Mouse (Mus musculus): ENCODE measurements around the gene Dhdh.
"Not testable (repeated sequence)": the region's sequence is repeated elsewhere in the genome, so short reads cannot be mapped to it uniquely, and the experiment has no call there.

The Dhdh gene

GRCm38 (mm10) chr7:45475291-45475969, 13.2 kb downstream of the Dhdh start:
- in situ Hi-C loops (cut with MseI, MboI): loop anchor here in 1 of 2 experiments (10.0 kb wide), 1 partner anchor 89 kb away; no protein-coding TSS in a partner anchor

DNA sequence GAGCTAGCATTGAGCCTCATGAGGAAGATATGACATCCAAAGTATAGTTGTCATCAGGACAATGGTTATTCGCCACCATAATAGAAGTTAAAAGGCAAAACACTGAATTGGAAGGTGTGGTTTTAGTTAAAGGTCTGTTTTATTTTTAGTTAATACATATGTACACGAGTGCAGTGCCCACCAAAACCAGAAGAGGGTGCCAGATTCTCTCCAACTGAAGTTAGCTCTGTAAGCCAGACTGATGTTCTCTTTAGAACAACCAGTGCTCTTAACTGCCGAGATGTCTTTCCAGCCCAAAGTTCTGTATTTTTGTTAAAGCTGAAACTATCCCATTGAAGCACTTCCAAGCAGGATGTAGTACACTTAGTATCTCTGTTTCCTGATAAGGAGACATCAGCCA, 17.7 kb downstream of the Dhdh start:
- in situ Hi-C loops (cut with MseI, MboI): loop anchor here in 1 of 2 experiments (10.0 kb wide), 1 partner anchor 94 kb away; no protein-coding TSS in a partner anchor

- in situ Hi-C loops (cut with MseI, MboI): no loop called here
Observed at GRCm38 (mm10) chr7:45467090-45467670, 21.4 kb downstream of the Dhdh start.

- in situ Hi-C loops (cut with MseI, MboI): no loop called here
Observed at GRCm38 (mm10) chr7:45466283-45467089, 22.1 kb downstream of the Dhdh start, which contains the start of gene Bax. TSS of gene Bax (minus strand) at chr7:45466898.

DNA sequence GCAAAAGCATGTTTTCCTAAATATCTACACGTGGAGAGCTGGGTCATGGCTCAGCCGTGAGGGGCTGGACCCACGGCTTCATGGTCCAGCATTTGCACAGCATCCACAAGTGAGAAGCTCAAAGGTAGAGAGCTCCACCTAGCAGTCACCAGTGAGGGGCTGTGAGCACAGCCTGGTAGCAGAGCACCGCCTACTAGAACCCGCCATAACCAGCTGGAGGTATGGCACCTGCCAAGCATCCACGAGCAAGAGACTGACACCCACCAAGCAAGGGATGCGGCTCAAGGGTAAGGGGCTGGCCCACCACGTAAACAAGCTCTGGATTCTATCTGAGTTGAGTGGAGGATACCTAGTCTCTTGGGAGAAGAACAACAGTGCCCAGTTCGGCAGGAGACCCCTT, 23.1 kb downstream of the Dhdh start:
- in situ Hi-C loops (cut with MseI, MboI): no loop called here

- in situ Hi-C loops (cut with MseI, MboI): no loop called here
Observed at GRCm38 (mm10) chr7:45465112-45465511, 23.5 kb downstream of the Dhdh start.

DNA sequence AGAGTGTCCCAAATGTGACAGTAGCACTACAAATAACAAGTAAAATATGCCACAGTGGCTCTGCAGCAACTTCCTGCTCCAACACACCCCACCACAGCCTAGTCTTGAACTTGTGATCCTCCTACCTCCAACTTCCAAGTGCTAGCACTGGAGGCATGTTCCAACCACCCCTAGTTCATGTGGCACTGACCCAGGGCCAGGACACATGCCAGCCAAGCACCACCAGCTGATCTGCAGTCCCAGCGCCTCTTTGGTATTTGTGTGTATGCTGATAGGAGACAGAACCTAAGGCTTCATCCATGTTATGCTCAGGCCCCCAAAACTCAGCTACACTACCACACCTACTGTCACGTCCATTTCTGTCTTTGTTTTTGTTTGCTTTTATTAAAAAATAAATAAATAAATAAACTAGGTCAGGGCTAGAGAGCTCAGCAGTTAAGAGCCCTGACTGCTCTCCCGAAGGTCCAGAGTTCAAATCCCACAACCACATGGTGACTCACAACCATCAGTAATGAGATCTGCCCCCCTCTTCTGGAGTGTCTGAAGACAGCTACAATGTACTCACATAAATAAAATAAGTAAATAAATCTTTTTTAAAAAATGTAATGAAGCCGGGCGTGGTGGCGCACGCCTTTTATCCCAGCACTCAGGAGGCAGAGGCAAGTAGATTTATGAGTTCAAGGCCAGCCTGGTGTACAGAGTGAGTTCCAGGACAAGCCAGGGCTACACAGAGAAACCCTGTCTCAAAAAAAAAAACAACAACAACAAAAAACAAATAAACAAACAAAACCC, 24.4 kb downstream of the Dhdh start:
- in situ Hi-C loops (cut with MseI, MboI): no loop called here

DNA sequence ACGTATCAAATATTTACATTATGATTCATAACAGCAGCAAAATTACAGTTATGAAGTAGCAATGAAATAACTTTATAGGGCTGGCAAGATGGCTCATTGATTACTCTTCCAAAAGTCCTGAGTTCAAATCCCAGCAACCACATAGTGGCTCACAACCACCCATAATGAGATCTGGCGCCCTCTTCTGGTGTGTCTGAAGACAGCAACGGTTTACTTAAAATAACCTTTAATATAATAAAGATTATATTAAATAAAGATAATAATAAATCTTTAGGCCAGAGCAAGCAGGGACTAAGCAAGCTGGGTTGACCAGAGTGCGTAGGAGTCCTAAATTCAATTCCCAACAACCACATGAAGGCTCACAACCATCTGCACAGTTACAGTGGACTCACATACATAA, 25.7 kb downstream of the Dhdh start:
- in situ Hi-C loops (cut with MseI, MboI): not testable (repeated sequence)

GRCm38 (mm10) chr7:45462325-45462724, 26.3 kb downstream of the Dhdh start:
- in situ Hi-C loops (cut with MseI, MboI): no loop called here

- in situ Hi-C loops (cut with MseI, MboI): no loop called here
Observed at GRCm38 (mm10) chr7:45461781-45462180, 26.8 kb downstream of the Dhdh start.

DNA sequence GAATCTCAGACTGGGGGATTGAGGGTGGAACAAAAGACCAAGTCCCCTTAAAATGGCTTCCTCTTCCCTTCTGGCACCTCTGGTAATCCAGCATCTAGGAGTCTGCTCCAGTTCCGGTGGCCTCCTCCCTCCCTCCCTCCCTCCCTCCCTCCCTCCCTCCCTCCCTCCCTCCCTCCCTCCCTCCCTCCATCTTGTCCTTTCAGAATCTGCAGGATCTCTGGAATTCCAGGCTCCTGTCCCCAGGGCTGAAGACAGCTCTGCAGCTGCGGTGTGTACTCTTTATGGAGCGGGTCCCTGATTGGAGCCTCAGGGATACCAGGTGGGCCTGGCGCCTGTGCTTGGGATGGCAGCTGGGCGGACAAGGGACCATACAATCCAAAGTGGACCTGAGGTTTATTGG, 27.3 kb downstream of the Dhdh start:
- in situ Hi-C loops (cut with MseI, MboI): no loop called here

GRCm38 (mm10) chr7:45460860-45461314, 27.7 kb downstream of the Dhdh start:
- in situ Hi-C loops (cut with MseI, MboI): no loop called here

DNA sequence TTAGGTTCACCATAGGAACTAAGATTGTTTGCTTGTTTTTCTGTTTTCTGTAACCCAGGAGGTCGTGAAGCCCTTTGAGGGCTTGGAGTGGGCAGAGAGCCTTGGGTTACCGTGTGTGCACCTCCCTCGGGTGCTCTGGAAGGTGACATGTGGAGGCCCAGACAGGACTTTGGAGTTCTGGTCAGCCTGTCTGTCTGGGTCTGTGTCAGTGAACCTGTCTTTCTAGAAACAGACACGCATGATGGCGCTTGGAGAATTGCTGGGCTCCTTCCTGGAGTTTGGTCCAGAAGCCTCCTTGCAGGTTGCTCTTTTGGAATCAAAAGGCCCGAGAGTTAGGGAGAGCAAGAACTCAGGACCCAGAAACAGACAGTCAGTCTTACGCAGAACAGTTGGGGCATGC, 28.2 kb downstream of the Dhdh start:
- in situ Hi-C loops (cut with MseI, MboI): no loop called here

GRCm38 (mm10) chr7:45459564-45460140, 29.0 kb downstream of the Dhdh start, which contains the start of gene Ftl1:
TSS of gene Ftl1 (minus strand) at chr7:45459884.
- in situ Hi-C loops (cut with MseI, MboI): loop anchor here in 1 of 2 experiments (10.0 kb wide), 1 partner anchor 55 kb away; the partner anchor contains the start of gene Nucb1

DNA sequence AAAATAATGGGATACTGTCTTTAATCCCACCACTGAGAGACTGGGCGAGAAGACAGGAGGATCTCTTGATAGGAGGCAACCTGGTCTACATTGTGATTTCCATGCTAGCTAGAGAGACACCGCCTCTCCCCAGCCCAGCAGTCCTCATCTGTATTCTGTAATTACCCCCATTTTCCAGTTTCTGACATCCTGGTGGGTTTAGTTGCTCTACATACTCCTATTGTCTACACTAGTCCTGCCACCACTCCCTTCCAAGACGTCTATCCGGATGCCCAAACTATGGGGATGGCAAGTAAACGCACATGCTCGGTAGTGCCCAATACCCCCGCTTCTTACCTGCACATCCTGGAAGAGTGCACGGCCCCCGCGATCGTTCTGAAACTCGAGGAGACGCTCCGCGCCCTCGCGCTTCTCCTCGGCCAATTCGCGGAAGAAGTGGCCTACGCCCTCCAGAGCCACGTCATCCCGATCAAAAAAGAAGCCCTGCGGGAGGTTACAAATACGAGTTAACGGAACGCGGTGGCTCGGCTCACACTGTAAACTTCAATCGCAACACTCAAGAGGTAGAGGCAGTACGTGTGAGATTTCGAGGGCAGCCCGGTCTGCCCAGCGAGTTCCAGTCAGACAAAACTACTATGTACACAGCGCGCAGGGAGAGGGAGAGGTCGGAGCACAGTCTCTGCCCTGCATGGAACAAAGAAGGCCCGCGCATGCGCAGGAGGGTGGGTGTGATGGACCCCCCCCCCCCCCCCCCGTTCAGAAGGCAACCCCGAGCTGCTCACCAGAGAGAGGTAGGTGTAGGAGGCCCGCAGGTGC, 29.6 kb downstream of the Dhdh start:
- in situ Hi-C loops (cut with MseI, MboI): loop anchor here in 1 of 2 experiments (10.0 kb wide), 1 partner anchor 56 kb away; the partner anchor contains the start of gene Nucb1

DNA sequence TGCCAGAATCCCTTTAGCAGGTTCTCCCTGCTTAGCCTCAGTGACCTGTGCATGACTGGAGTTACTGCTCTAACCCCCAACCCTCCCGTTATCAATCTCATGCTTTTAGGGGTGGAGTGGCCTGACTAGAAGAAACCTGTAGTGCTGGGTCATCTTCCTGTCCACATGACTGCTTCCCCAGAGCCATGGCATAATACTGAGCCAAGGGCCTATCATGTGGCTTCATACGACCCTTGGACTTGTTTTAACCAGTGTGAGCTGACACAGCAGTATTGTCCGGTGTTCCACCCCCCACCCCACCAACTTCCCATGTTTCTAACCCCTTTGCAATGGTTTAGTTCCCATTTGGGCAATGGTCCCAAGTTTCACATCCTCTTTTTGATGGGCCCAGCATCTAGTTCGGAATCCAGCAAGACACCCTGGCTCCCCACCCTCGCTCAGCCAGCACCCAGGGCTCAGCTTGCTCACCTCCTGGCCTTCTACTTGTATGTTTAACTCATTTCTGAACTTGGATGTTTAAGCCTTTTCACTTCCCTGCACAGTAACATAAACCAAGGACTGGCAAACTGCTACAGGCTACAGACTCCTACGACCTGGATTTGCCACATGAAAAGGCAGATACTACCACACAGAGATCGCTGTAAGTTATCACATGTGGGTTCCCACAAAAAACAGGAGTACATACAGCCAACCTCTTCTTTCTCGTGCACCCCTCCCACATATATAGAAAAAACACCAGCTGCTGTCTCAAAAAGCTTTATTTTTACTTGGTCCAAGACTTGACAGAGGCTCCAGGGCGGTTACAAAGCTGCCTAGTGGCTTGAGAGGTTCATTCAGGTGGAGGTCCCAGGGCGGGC, 31.2 kb downstream of the Dhdh start:
- in situ Hi-C loops (cut with MseI, MboI): loop anchor here in 1 of 2 experiments (10.0 kb wide), 1 partner anchor 57 kb away; the partner anchor contains the start of gene Nucb1

- in situ Hi-C loops (cut with MseI, MboI): loop anchor here in 1 of 2 experiments (10.0 kb wide), 1 partner anchor 58 kb away; the partner anchor contains the start of gene Nucb1
Observed at GRCm38 (mm10) chr7:45456721-45457203, 31.8 kb downstream of the Dhdh start.

- in situ Hi-C loops (cut with MseI, MboI): loop anchor here in 1 of 2 experiments (10.0 kb wide), 1 partner anchor 59 kb away; the partner anchor contains the start of gene Nucb1
Observed at GRCm38 (mm10) chr7:45455932-45456696, 32.5 kb downstream of the Dhdh start.

Data from mouse trophoblast stem cell (cell line).